Mouse (Mus musculus): Measurements from ENCODE around the gene AC129217.1.
A peak's percentile ranks its signal among the peaks of the same experiment; 100 is the strongest.

GRCm38 (mm10) chr19:8844371-8845129, 15.0 kb downstream of the AC129217.1 start:
- no peak for TF ChIP-seq POLR2A (IDR thresholded peaks at IDR 0.05; ENCODE audit: borderline replicate concordance, extremely low read depth, low read depth, low read length)
- peak; percentile 51; the same call in 1 of the 2 replicates for TF ChIP-seq CTCF (IDR thresholded peaks at IDR 0.05; ENCODE audit: insufficient read depth, low read length)
